Mouse (Mus musculus) 416B (cell line): ENCODE data around the gene Vmo1.

Source experiments
- DNase-seq: peaks from one replicate; pipeline ENCODE4 v3.0.0; 2011; ENCODE audit warnings: low read depth

Gene Vmo1

DNA sequence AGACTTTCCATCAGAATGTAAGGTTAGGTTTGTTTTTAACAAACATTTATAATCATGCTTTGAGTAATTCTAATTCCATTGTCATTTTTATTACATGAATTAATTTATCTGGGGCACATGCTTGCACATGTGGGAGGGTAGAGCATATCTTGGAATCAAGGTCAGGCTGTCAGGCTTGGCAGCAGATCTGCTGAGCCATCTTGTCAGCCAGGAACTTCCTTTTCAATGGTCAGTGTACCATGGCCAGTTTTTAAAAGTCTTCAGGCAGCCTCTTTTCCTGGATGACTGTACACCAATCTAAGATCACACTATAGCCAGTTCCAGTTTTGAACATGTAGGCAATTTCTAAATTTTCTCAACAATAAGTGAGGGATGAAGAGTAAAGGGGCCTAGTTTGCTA, 41.7 kb downstream of the Vmo1 start:
- peak; percentile 82 for DNase-seq

GRCm38 (mm10) chr11:70469764-70470163, 44.7 kb downstream of the Vmo1 start:
- DNase-seq, result peak; percentile 87

DNA sequence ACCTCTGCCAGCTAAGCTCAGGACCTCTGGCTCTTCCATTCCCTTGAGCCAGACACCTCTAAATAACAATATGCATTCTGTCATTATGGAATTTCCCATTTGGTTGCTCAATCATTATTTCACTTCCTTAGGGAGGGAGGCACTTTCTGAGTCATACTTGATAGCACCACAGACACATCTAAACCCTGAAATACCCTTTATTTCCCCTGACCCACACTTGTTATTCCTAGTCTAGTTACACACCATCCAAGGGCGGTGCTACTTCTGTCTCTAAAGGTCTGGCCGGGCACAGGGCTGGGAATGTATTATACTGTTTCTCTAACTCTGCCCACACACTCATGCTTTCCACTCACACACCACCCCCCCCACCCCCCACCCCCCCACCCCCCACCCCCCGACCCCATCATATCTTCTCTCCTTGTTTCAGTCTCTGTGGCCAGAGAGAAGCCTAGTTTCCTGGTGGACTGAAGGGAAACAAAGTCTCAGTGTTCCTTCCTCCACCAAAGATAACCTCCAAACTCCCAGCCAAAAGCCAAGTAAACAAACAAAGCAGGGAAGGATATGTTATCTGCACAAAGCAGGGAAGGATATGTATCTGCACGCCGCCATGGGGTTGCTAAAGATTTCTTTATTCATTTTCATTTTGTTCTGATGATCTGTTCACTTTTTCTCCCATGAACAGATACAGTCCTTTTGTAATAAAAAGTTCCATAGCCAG, 46.4 kb downstream of the Vmo1 start:
- DNase-seq, result peak; percentile 57

DNA sequence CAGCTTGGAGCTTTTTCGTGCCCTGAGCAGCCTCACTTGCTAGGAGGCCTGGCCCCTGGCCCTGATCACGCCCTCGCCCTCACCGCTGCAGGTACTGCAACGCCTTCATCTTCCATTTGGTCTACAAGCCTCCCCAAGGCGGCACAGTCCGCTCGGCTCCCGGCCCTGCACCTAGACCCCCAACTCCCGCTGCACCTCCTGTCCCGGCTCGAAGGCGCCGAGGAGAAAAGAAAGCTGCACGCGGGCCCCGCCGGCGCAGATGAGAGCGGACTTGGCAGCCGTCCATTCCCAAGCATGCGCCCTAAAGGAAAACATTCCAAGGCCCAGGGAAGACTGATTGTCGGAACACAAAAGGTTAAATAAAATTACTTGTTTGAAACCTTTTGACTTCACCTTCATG, 48.6 kb downstream of the Vmo1 start:
- no peak for DNase-seq

- DNase-seq, result no peak
Observed at GRCm38 (mm10) chr11:70465211-70465610, 49.2 kb downstream of the Vmo1 start.

DNA sequence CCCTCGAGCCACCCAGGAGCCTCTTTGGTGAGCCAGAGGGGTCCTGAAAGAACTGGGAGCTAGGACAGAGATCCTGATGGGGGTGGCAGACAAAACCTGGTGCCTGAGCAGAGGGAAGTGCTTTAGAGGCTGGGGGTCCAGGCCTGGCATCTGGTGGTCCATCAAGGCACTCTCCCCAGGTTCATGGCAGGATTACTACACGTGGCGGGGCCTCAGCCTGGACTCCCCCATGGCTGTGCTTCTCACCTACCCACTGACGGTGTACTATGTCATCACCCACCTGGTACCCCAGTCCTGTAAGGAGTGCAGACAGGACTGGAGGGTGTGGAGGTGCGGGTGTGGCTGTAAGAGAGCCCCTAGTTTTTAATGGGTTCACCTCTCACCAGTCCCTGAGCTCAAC, 50.4 kb downstream of the Vmo1 start:
- DNase-seq, result no peak
